Mouse (Mus musculus) forebrain, embryonic 14.5 days (tissue): ENCODE data around the gene Lfng. TPM values are rescaled to one million over a fixed set of nuclear protein-coding genes. Genes with fewer than 3 reads are reported as not detected.

Experiments used
- ATAC-seq: fragments of 200-750 bp; cut with Nextera tagmentation; 2 replicates; pipeline ENCODE4 v1.8.0; 2017; ENCODE audit warnings: mild to moderate bottlenecking, moderate library complexity
- DNase-seq: peaks from one replicate; pipeline ENCODE4 v3.0.0-alpha.2; 2015; ENCODE audit warnings: low spot score
- H3K27ac ChIP-seq: fragments of 300-500 bp; sonication (generic); 2 replicates; pipeline ENCODE4 v1.5.1; 2014; ENCODE audit warnings: low read depth, mild to moderate bottlenecking, control low read depth, low read length, moderate library complexity
- H3K27me3 ChIP-seq: fragments of 300-500 bp; sonication (generic); replicated peaks from 2 replicates; pipeline ENCODE4 v1.6.1; 2014; ENCODE audit warnings: low read length, control low read depth, mixed read lengths; ENCODE audit not compliant: control insufficient read depth, insufficient read depth
- H3K36me3 ChIP-seq: fragments of 300-500 bp; sonication (generic); 2 replicates; pipeline ENCODE4 v1.6.1; 2014; ENCODE audit warnings: low read length, control low read depth; ENCODE audit not compliant: control insufficient read depth, insufficient read depth
- H3K4me1 ChIP-seq: fragments of 300-500 bp; sonication (generic); 2 replicates; pipeline ENCODE4 v1.6.1; 2014; ENCODE audit warnings: antibody characterized with exemption, low read length, control low read depth; ENCODE audit not compliant: control insufficient read depth, insufficient read depth
- H3K4me2 ChIP-seq: fragments of 300-500 bp; sonication (generic); 2 replicates; pipeline ENCODE4 v1.6.1; 2014; ENCODE audit warnings: mild to moderate bottlenecking, control low read depth, low read length
- H3K4me3 ChIP-seq: fragments of 300-500 bp; sonication (generic); 2 replicates; pipeline ENCODE4 v1.5.1; 2014; ENCODE audit warnings: low read depth, low read length, control low read depth
- H3K9ac ChIP-seq: fragments of 300-500 bp; sonication (generic); 2 replicates; pipeline ENCODE4 v1.6.1; 2014; ENCODE audit warnings: mild to moderate bottlenecking, low read length, control low read depth, moderate library complexity
- H3K9me3 ChIP-seq: fragments of 300-500 bp; sonication (generic); replicated peaks from 2 replicates; pipeline ENCODE4 v1.6.1; 2016; ENCODE audit warnings: low read length, control low read depth, mixed read lengths; ENCODE audit not compliant: control insufficient read depth
- WGBS: fragments of 180-500 bp; shearing (Covaris S2); extraction: QIAGEN DNeasy Blood & Tissue Kit; methylation state at CpG from one replicate; pipeline ENCODE4 v1.1.7; 2014; 5-methylcytosine and 5-hydroxymethylcytosine counted together
- polyA plus RNA-seq: library from polyadenylated mRNA; unstranded; fragments of >200 nt; fragmentation: Nextera tagmentation; extraction: Ambion mirVana; gene quantifications from 2 replicates; pipeline ENCODE4 v1.2.1, GENCODE M21; 2014

Gene Lfng
- polyA plus RNA-seq, 1 experiment from 2014 or later, result 30.9 TPM

DNA sequence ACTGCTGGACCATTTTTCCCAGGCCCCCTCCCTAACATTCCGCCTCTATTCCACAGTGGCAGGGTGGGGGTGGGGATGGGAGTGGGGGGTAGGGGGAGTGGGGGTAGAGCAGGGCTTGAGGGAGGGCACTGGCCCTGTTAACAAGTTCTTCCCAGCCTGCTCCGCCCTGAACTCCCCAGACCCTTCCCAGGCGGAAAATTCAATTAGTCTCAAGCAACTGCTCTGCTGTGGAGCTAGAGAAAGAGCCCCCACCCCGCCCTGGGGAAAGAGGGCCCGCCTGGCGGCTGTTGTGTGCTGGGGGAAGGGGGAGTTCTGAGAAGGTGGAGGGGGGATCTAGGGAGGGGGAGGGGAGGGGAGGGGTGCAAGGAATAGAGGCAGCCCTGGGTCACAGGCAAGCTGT is 27.3 kb upstream of the Lfng start:
- no peaks in the 10 kb centered on the region for H3K9me3 ChIP-seq
- H3K9ac ChIP-seq, result peak overlapping the region; percentile 21; the same call in 1 of the 2 replicates
- DNase-seq (peak; percentile 74), ATAC-seq (peak; percentile 48)
- no peaks in the 10 kb centered on the region for H3K36me3 ChIP-seq
- H3K4me3 ChIP-seq, result no peak overlapping the region
- H3K4me1 ChIP-seq, result peaks cover 32% of the 10 kb centered on the region
- H3K27ac ChIP-seq, result peak overlapping the region; percentile 63; the same call in 1 of the 2 replicates
- 2% methylated on average over 6 of the region's 6 CpGs for WGBS
- H3K27me3 ChIP-seq, result no peaks in the 10 kb centered on the region
- no peak overlapping the region for H3K4me2 ChIP-seq

DNA sequence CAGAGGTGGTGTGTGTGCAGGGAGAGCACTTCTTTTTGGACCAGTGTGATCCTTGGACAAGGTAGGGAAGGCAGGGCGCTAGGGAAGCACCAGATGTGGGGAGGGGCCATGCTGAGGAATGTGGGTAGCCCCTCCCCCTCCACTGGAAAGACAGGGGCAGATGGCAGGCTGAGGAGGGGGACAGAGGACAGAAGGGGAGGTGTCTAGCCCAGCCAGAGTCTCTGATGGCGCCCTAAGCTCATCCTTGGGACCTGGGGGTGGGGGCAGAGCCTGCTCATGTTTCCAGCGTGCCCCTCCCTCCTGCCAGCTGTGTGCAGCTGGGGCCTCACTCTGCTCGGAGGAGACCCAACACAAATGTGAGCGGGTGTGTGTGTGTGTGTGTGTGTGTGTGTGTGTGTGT is 25.6 kb upstream of the Lfng start:
- 12% methylated on average over 5 of the region's 5 CpGs for WGBS
- Histone ChIP-seq H3K9me3 (no peaks in the 10 kb centered on the region), H3K27me3 (no peaks in the 10 kb centered on the region), H3K4me1 (peaks cover 32% of the 10 kb centered on the region), H3K4me3 (no peak overlapping the region), H3K36me3 (no peaks in the 10 kb centered on the region), H3K27ac (no peak overlapping the region), H3K9ac (no peak overlapping the region), H3K4me2 (no peak overlapping the region)
- ATAC-seq (no peak), DNase-seq (no peak)

DNA sequence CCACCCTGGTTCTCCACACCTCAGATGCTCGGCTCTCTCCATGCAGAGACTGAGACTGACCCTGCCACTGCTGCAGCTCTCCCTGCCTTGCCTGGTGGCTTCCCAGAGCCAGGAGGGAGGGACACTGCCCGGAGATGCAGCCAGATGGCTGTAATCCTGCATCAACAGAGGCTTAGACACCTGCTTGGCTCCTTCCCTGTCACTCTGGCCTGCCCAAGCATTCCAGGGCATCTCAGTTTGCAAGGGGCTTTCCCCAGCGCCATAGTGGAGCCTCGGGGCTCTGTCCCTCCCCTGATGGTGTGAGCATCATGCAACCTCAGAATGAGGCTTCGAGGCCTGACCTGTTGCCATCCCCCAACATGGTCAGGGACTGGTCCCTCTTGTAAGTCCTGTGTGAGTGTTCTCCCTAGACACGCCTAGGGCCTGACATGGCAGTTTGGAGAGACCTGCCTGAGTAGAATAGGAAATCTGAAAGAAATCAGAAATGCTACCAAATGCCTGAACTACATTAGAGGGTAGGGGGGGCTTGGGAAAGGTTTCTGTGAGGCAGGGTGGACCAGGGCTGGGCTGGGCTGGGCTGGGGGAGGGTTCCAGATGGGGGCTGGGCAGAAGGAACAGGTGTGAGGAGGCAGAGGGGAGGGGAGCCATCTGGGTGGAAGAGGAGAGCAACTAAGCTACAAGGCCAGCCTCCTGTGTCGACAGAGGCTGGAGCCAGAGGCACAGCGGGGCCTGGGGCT is 24.0 kb upstream of the Lfng start:
- Histone ChIP-seq H3K4me1 (peaks cover 32% of the 10 kb centered on the region), H3K9ac (peak overlapping the region; percentile 43; the same call in 1 of the 2 replicates), H3K4me3 (no peak overlapping the region), H3K4me2 (no peak overlapping the region), H3K9me3 (no peaks in the 10 kb centered on the region), H3K27me3 (no peaks in the 10 kb centered on the region), H3K36me3 (no peaks in the 10 kb centered on the region), H3K27ac (peak overlapping the region; percentile 78)
- DNase-seq (no peak), ATAC-seq (peak; percentile 47)
- WGBS, result 8% methylated on average over 8 of the region's 8 CpGs

DNA sequence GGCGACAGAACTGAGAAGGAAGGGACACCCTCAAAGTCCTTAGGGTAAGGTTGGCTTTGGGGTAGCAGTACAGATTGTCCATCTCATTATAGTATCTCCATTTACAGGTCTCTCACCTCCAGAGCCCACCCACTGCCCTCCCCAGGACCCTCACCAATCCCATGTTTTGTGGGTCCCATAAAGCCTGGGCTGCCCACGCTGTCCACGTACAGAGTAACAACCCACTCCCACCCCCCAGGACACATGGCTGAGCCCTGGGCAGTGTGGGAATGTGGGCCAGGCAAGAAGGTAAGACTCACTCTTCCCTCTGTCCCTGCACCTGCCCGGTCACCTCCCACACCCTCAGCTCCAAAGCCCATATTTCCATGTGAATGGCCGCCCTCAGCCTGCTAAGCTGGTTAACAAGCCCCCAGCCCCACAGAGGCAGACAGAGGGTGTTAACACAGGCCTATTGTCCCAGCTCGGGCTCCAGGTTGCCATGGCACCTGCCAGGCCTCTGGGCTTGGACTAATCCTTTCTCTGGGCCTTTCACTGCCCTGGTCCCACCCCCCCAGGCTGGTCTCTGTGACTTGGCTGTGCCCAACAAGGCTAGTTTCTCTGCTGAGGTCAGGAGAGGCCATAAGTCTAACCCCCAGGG is 23.3 kb upstream of the Lfng start:
- 1% methylated on average over 6 of the region's 6 CpGs for WGBS
- H3K9ac ChIP-seq, result peak overlapping the region; percentile 43
- H3K9me3 ChIP-seq, result no peaks in the 10 kb centered on the region
- ATAC-seq, result peak; percentile 83
- peak; percentile 87 for DNase-seq
- H3K36me3 ChIP-seq, result no peaks in the 10 kb centered on the region
- no peak overlapping the region for H3K4me3 ChIP-seq
- H3K4me1 ChIP-seq, result peaks cover 32% of the 10 kb centered on the region
- H3K4me2 ChIP-seq, result 0 out of 2 replicates have a peak overlapping the region, but pooled peaks have one; percentile 8
- peak overlapping the region; percentile 78 for H3K27ac ChIP-seq
- no peaks in the 10 kb centered on the region for H3K27me3 ChIP-seq

DNA sequence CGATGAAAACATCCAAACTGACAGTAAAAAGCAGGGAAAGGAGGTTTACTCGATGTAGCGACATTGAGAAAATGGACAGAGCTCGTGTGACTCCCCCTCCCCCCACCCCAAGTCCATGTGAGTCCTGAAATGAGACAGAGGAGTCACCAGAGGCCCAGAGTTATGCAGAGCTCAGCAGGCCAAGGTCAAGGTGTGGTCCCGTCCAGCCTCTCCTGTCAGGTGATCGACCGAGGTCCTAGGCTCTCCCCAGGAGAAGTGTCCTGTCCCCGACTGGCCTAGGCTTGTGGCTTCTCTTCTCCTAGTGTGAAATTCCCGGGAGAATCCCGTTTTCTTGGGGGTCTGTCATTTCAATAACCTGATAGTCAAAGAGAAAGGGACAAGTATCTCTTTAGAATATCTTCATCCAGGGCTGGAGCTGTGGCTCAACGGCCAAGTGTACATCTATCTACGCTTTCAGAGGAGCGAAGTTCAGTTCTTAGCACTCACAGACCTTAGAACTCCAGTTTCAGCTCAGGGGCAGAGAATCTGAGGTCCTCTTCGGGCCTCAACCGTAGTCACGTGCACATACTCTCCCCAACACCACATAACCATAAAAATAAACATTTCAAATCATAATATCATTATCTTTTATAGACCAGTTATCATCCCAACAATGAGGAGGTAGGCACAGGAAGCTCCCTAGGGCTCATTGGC is 17.9 kb upstream of the Lfng start:
- Histone ChIP-seq H3K4me3 (no peak overlapping the region), H3K27me3 (no peaks in the 10 kb centered on the region), H3K27ac (no peak overlapping the region), H3K9ac (no peak overlapping the region), H3K4me2 (no peak overlapping the region), H3K9me3 (no peaks in the 10 kb centered on the region), H3K36me3 (no peaks in the 10 kb centered on the region), H3K4me1 (peaks cover 3% of the 10 kb centered on the region)
- WGBS, result 90% methylated on average over 16 of the region's 16 CpGs
- DNase-seq, result no peak
- no peak for ATAC-seq

DNA sequence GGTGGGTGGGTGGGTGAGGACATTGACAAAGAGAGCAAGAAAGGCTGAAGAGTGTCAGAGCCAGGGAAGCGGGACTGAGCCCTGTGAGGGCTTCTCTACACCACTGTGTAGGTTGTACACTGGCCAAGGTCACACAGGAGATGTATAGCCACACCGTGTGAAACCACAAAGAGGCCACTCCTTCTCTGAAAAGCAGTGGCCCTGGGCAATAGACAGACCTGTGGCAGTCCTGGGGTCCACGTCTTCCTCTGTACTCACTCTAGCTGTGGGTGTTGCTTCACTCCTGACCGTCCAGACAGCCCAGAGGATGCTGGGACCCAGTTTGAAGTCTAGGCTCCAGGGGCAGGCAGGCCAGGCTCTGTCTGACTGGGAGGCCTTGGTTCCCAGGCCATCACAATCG is 12.3 kb upstream of the Lfng start:
- H3K4me2 ChIP-seq, result no peak overlapping the region
- no peaks in the 10 kb centered on the region for H3K4me1 ChIP-seq
- no peak overlapping the region for H3K9ac ChIP-seq
- H3K36me3 ChIP-seq, result no peaks in the 10 kb centered on the region
- no peak overlapping the region for H3K27ac ChIP-seq
- WGBS, result 66% methylated on average over 5 of the region's 5 CpGs
- H3K27me3 ChIP-seq, result no peaks in the 10 kb centered on the region
- H3K9me3 ChIP-seq, result no peaks in the 10 kb centered on the region
- no peak for DNase-seq
- no peak for ATAC-seq
- H3K4me3 ChIP-seq, result no peak overlapping the region

DNA sequence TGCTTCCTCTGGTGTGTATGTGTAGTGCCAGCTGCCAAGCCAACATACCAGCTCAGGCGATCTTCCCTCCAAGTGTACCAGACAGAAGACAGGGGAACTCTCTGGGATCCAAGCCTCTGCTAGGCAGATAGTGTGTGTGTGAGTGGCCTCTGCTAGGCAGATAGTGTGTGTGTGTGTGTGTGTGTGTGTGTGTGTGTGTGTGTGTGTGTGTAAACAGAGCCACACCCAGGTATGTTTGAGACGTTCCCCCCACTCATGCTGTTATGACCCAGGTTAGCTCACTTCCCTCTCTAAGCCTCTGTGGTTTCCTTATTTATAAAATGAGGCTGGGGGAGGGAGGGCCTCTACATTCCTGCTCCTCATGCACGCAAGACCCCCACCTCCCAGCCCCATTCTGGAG is 10.7 kb upstream of the Lfng start:
- Histone ChIP-seq H3K4me2 (no peak overlapping the region), H3K27ac (no peak overlapping the region), H3K9ac (no peak overlapping the region), H3K36me3 (no peaks in the 10 kb centered on the region), H3K4me1 (no peaks in the 10 kb centered on the region), H3K4me3 (no peak overlapping the region), H3K27me3 (no peaks in the 10 kb centered on the region), H3K9me3 (no peaks in the 10 kb centered on the region)
- 73% methylated on average over 3 of the region's 3 CpGs for WGBS
- no peak for ATAC-seq
- DNase-seq, result no peak

DNA sequence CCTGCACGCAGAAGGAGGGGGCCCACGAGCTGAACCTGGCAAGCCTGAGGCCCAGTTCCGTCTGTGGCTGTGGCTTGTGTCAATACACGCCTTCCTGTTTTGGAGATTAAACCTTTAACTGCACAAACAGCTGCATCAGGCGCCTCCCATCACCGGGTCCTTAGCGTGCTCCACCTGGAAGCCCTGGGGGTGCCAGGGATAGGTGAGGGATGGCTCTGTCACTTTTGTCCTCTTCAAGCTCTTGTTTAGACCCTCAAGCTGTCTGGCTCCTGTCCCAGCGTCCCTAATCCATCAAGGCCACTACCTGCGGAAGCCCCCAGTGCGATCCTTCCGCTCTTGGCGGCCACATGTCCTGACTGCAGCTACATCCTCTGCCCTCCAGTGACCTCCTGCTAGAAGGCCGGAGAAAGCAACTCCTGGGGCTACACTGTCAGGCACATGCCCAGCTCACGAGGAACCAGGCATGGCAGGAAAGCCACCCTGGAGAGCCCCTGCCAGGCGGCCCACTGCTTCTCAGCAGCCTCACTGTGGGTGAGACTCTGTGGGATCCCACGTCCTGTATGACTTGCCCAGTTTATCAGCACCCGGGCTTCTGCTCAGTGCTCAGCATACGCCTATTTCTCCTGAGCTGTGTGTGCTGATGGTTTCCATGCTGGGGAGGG is 10.1 kb upstream of the Lfng start:
- ATAC-seq (no peak), DNase-seq (no peak)
- Histone ChIP-seq H3K27me3 (no peaks in the 10 kb centered on the region), H3K9ac (no peak overlapping the region), H3K36me3 (no peaks in the 10 kb centered on the region), H3K4me3 (no peak overlapping the region), H3K27ac (no peak overlapping the region), H3K4me2 (no peak overlapping the region), H3K9me3 (no peaks in the 10 kb centered on the region), H3K4me1 (no peaks in the 10 kb centered on the region)
- 85% methylated on average over 18 of the region's 18 CpGs for WGBS
